Mouse (Mus musculus): ENCODE data around the gene Foxp2.

- TF ChIP-seq POLR2A (IDR thresholded peaks at IDR 0.05; ENCODE audit: low read depth, low read length) (no peak), CTCF (IDR thresholded peaks at IDR 0.05; ENCODE audit: borderline replicate concordance, insufficient read depth, low read length) (no peak)
These were observed 229.0 kb downstream of the Foxp2 start for GRCm38 (mm10) chr6:15130142-15130541.

Data from embryonic fibroblast, embryonic 13.5 days (primary cell).